Mouse (Mus musculus) c-Kit-positive CD71-negative TER-119-negative erythroid progenitor cells, embryonic 14.5 days (primary cell): ENCODE results near the gene Pigh.
A peak's percentile ranks its signal among the peaks of the same experiment; 100 is the strongest.

ENCODE experiments used
- DNase-seq: peaks from one replicate; pipeline ENCODE4 v3.0.0-alpha.2; 2013; ENCODE audit warnings: low read depth

Pigh gene

GRCm38 (mm10) chr12:79089182-79089812 is at the start of gene Pigh:
Gene Pigh (minus strand): TSS chr12:79089651.
- peak; percentile 78 for DNase-seq

- no peak for DNase-seq
Measured at GRCm38 (mm10) chr12:79138999-79139398, 49.5 kb upstream of the Pigh start.

- DNase-seq: no peak
Measured at GRCm38 (mm10) chr12:79136949-79137348, 47.5 kb upstream of the Pigh start.

GRCm38 (mm10) chr12:79135105-79135504 is 45.7 kb upstream of the Pigh start:
- no peak for DNase-seq

- DNase-seq: no peak
Measured at GRCm38 (mm10) chr12:79134676-79135075, 45.2 kb upstream of the Pigh start.

- peak; percentile 24 for DNase-seq
Measured at GRCm38 (mm10) chr12:79131706-79132460, 42.4 kb upstream of the Pigh start.

- DNase-seq: no peak
Measured at GRCm38 (mm10) chr12:79131178-79131675, 41.8 kb upstream of the Pigh start.

- DNase-seq: peak; percentile 59
Measured at GRCm38 (mm10) chr12:79130299-79131177, 41.1 kb upstream of the Pigh start, which contains the start of gene Arg2. Gene Arg2 (plus strand): TSS chr12:79130777.

- DNase-seq: no peak
Measured at GRCm38 (mm10) chr12:79122820-79123219, 33.4 kb upstream of the Pigh start.

- DNase-seq: no peak
Measured at GRCm38 (mm10) chr12:79118991-79119390, 29.5 kb upstream of the Pigh start.

- no peak for DNase-seq
Measured at GRCm38 (mm10) chr12:79105312-79105711, 15.9 kb upstream of the Pigh start.

GRCm38 (mm10) chr12:79104544-79104943 is 15.1 kb upstream of the Pigh start:
- no peak for DNase-seq

- DNase-seq: no peak
Measured at GRCm38 (mm10) chr12:79103773-79104172, 14.3 kb upstream of the Pigh start.

- peak; percentile 43 for DNase-seq
Measured at GRCm38 (mm10) chr12:79097106-79097752, 7.8 kb upstream of the Pigh start.

GRCm38 (mm10) chr12:79092569-79092968 is 3.1 kb upstream of the Pigh start:
- DNase-seq: peak; percentile 46

GRCm38 (mm10) chr12:79073362-79073761 is 16.1 kb downstream of the Pigh start:
- no peak for DNase-seq

GRCm38 (mm10) chr12:79072576-79072975 is 16.9 kb downstream of the Pigh start:
- no peak for DNase-seq

GRCm38 (mm10) chr12:79070736-79071333 is 18.6 kb downstream of the Pigh start:
- no peak for DNase-seq

- DNase-seq: no peak
Measured at GRCm38 (mm10) chr12:79069916-79070315, 19.5 kb downstream of the Pigh start.

- DNase-seq: no peak
Measured at GRCm38 (mm10) chr12:79069187-79069608, 20.3 kb downstream of the Pigh start.

GRCm38 (mm10) chr12:79068306-79068705 is 21.1 kb downstream of the Pigh start:
- no peak for DNase-seq
